Mouse (Mus musculus) forebrain, postnatal 0 days (tissue): ENCODE measurements around the gene Nr2f1. TPM values are rescaled to one million over a fixed set of nuclear protein-coding genes. Genes with fewer than 3 reads are reported as not detected.
"Not testable (repeated sequence)": the region's sequence is repeated elsewhere in the genome, so short reads cannot be mapped to it uniquely, and the experiment has no call there.

Experiments
- ATAC-seq: fragments of 200-750 bp; cut with Nextera tagmentation; 2 replicates; pipeline ENCODE4 v1.8.0; 2017; ENCODE audit warnings: mild to moderate bottlenecking, moderate library complexity
- DNase-seq: peaks from one replicate; pipeline ENCODE4 v3.0.0-alpha.2; 2015
- H3K27ac ChIP-seq: fragments of 300-500 bp; sonication (generic); 2 replicates; pipeline ENCODE4 v1.5.1; 2014; ENCODE audit warnings: low read depth, mild to moderate bottlenecking, antibody characterized with exemption, low read length, moderate library complexity, mixed read lengths
- H3K27me3 ChIP-seq: fragments of 300-500 bp; sonication (generic); 2 replicates; pipeline ENCODE4 v1.6.1; 2014; ENCODE audit warnings: mild to moderate bottlenecking, low read length, mixed read lengths; ENCODE audit not compliant: insufficient read depth
- H3K36me3 ChIP-seq: fragments of 300-500 bp; sonication (generic); 2 replicates; pipeline ENCODE4 v1.6.1; 2014; ENCODE audit warnings: mild to moderate bottlenecking, moderate library complexity; ENCODE audit not compliant: insufficient read depth
- H3K4me1 ChIP-seq: fragments of 300-500 bp; sonication (generic); 2 replicates; pipeline ENCODE4 v1.6.1; 2014; ENCODE audit warnings: antibody characterized with exemption; ENCODE audit not compliant: insufficient read depth
- H3K4me2 ChIP-seq: fragments of 300-500 bp; sonication (generic); 2 replicates; pipeline ENCODE4 v1.6.1; 2014; ENCODE audit warnings: low read depth, mild to moderate bottlenecking, moderate library complexity
- H3K4me3 ChIP-seq: fragments of 300-500 bp; sonication (generic); 2 replicates; pipeline ENCODE4 v1.5.1; 2014; ENCODE audit warnings: low read depth, low read length, mixed read lengths
- H3K9ac ChIP-seq: fragments of 300-500 bp; sonication (generic); 2 replicates; pipeline ENCODE4 v1.6.1; 2014; ENCODE audit warnings: mild to moderate bottlenecking
- H3K9me3 ChIP-seq: fragments of 300-500 bp; sonication (generic); 2 replicates; pipeline ENCODE4 v1.6.1; 2016; ENCODE audit warnings: low read length
- CTCF ChIP-seq: sonication (generic); IDR thresholded peaks from 2 replicates; pipeline ENCODE4 v1.5.1; 2016; ENCODE audit warnings: antibody characterized with exemption, control low read depth, low read depth
- WGBS: fragments of 180-500 bp; shearing (Covaris S2); extraction: QIAGEN DNeasy Blood & Tissue Kit; methylation state at CpG from one replicate; pipeline ENCODE4 v1.1.7; 2014; 5-methylcytosine and 5-hydroxymethylcytosine counted together
- polyA plus RNA-seq: library from polyadenylated mRNA; unstranded; fragments of >200 nt; fragmentation: Nextera tagmentation; extraction: Ambion mirVana; gene quantifications from 2 replicates; pipeline ENCODE4 v1.2.1, GENCODE M21; 2015
- total RNA-seq: library from RNA; depleted of rRNA; stranded (reverse); fragments of >200 nt; gene quantifications from 2 replicates; pipeline ENCODE4 v1.2.3, GENCODE M21; 2014; rRNA removed

Gene Nr2f1
- 161 and 250 TPM in 2 replicates for total RNA-seq
- 72.9 and 89.1 TPM in 2 replicates for polyA plus RNA-seq

DNA sequence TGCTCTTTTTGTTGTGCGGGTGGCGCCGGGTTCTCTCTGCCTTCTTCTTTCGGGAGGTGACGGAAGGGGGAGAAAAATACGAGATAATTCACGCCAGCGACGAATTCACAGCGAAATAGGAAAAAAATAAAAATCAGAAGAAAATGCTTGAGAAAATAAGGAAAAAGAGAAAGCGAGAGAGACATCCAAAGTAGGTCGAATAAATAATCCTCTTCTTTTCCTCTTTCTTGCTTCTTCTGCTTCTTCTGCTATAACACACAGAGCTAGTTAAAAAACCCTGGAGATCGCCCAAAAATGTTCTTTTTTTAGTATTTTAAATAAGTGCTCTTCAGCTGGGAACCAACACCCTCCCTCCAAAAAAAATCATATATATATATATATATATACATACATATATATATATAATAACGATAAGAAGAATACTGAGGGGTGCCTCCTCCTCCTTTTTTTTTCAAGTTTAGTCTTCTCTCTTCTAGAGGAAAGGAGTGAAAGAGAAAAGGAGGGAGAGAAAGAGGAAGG, at the start of gene Nr2f1:
TSS of gene Nr2f1 (minus strand) at position 116 of the 519 bp plus-strand sequence.
- TF ChIP-seq CTCF = no peak
- no peaks in the 10 kb centered on the region for H3K9me3 ChIP-seq
- peaks cover 8% of the 10 kb centered on the region for H3K36me3 ChIP-seq
- H3K9ac ChIP-seq = peak within 1 kb of the TSS; percentile 91
- no peaks in the 10 kb centered on the region for H3K27me3 ChIP-seq
- H3K4me1 ChIP-seq = no peaks in the 10 kb centered on the region
- peak within 1 kb of the TSS; percentile 99 for H3K27ac ChIP-seq
- DNase-seq (peak; percentile 61), ATAC-seq (no peak)
- under 1% methylated on average over 14 of the region's 14 CpGs for WGBS
- H3K4me3 ChIP-seq = peak within 1 kb of the TSS; percentile 79
- peak within 1 kb of the TSS; percentile 69 for H3K4me2 ChIP-seq

DNA sequence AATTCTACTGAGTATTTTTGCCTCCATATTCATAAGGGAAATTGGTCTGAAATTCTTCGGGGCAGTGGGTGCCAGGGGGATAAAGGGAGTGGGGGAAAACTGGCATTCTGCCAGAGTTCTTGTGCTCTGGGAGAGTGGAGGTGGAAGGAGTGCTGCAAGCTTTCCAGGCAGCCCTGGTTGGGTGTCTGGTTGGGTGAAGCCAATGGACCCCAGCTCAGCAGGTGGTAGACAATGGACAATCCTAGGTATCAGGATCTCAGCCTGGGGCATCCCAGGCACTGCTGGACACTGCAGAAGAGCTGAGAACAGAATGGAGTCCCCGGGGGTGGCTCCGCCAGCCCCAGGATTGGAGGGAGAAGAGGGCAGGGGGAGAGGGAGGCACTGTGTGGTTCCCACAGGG, 22.1 kb upstream of the Nr2f1 start:
- no peaks in the 10 kb centered on the region for H3K27me3 ChIP-seq
- TF ChIP-seq CTCF = no peak
- H3K27ac ChIP-seq = no peak overlapping the region
- DNase-seq = no peak
- no peak overlapping the region for H3K9ac ChIP-seq
- peaks cover 4% of the 10 kb centered on the region; the same call in 1 of the 2 replicates for H3K9me3 ChIP-seq
- no peaks in the 10 kb centered on the region for H3K4me1 ChIP-seq
- no peak overlapping the region for H3K4me3 ChIP-seq
- WGBS = 85% methylated on average over 3 of the region's 3 CpGs
- H3K36me3 ChIP-seq = no peaks in the 10 kb centered on the region
- ATAC-seq = no peak
- H3K4me2 ChIP-seq = no peak overlapping the region

DNA sequence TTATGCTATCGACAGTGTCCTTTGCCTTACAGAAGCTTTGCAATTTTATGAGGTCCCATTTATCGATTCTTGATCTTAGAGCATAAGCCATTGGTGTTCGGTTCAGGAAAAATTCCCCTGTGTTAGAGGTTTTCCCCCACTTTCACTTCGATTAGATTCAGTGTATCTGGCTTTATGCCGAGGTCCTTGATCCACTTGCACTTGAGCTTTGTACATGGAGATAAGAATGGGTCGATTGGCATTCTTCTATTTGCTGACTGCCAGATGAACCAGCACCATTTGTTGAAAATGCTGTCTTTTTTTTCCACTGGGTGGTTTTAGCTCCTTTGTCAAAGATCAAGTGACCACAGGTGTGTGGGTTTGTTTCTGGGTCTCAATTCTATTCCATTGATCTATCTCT, 20.7 kb upstream of the Nr2f1 start:
- H3K4me1 ChIP-seq, H3K27ac ChIP-seq, DNase-seq, H3K4me2 ChIP-seq, H3K9ac ChIP-seq, H3K9me3 ChIP-seq, H3K27me3 ChIP-seq, ATAC-seq, H3K36me3 ChIP-seq, H3K4me3 ChIP-seq: not testable (repeated sequence)
- whole genome bisulfite sequencing = 95% methylated on average over 6 of the region's 6 CpGs

DNA sequence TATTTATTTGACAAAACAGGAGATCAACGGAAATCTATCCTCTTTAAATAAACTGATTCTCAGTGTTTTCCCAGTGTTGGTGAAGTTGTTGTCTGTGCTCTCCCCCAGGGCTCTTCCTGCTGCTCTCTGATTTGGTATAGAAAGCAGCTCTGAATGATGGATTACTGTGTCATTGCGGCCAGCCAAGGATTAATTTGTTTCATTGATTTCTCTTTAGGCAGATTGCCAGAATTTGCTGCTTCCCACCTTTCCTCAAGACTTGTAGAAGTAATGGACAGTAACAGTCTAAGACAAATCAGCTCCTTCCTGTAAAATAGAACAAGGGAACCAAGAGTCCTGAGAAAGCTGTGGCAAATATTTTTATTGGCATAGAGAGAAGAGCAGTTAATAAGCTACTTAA, 15.7 kb upstream of the Nr2f1 start:
- Histone ChIP-seq H3K4me1 (peaks cover 15% of the 10 kb centered on the region), H3K9ac (no peak overlapping the region), H3K27ac (no peak overlapping the region), H3K4me3 (no peak overlapping the region), H3K36me3 (no peaks in the 10 kb centered on the region), H3K4me2 (no peak overlapping the region), H3K27me3 (no peaks in the 10 kb centered on the region), H3K9me3 (no peaks in the 10 kb centered on the region)
- no peak for TF ChIP-seq CTCF
- WGBS = 30% methylated on average over 2 of the region's 2 CpGs
- peak; percentile 9 for DNase-seq
- ATAC-seq = no peak

DNA sequence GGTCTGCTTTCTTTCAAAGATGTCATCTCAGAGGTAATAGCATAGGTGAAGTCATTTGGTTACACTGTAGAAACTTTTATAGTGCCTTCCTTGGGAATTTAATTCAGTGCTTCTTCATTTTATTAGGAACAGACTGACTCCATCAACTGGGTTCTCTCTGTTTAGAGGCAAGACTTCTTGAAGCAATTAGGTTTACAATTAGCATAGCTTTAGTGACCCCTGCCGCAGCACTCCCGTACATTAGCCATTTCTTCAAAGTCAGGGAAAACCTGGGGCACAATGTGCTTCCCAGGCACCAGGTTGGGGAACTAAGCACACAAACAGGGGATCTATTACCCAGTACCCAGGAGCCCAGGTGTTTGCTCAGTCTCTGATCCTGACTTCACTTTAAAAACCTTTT, 13.6 kb upstream of the Nr2f1 start:
- Histone ChIP-seq H3K4me3 (no peak overlapping the region), H3K9me3 (no peaks in the 10 kb centered on the region), H3K27me3 (no peaks in the 10 kb centered on the region), H3K27ac (no peak overlapping the region), H3K4me1 (peaks cover 26% of the 10 kb centered on the region), H3K4me2 (no peak overlapping the region), H3K9ac (no peak overlapping the region), H3K36me3 (no peaks in the 10 kb centered on the region)
- 37% methylated on average over 2 of the region's 2 CpGs for WGBS
- ATAC-seq (no peak), DNase-seq (no peak)
- no peak for TF ChIP-seq CTCF

DNA sequence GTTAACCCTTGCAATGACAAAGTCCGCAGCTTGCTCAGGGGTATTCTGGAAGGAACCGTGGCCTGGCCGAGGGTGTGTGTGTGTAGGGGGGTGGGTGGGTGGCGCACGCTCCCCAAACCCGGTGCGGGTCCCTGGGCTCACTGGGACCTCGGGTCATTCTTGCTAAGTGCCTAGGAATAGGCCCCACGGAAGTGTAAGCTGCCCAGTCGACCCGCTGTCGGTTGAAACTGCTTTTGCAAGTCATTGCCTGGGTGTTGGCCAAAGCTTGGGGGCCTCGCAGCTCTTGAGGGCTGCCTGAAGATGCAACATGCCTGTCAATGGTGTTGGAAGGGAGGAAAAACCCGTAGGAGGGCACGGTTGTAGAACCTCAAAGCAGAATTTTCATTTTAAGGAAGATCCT, 12.6 kb upstream of the Nr2f1 start:
- Histone ChIP-seq H3K9ac (no peak overlapping the region), H3K4me2 (peak overlapping the region; percentile 87; the same call in 1 of the 2 replicates), H3K27ac (no peak overlapping the region), H3K4me3 (no peak overlapping the region), H3K4me1 (peaks cover 29% of the 10 kb centered on the region), H3K9me3 (no peaks in the 10 kb centered on the region), H3K36me3 (no peaks in the 10 kb centered on the region), H3K27me3 (no peaks in the 10 kb centered on the region)
- ATAC-seq (no peak), DNase-seq (peak; percentile 21)
- WGBS = 37% methylated on average over 15 of the region's 15 CpGs
- no peak for TF ChIP-seq CTCF

DNA sequence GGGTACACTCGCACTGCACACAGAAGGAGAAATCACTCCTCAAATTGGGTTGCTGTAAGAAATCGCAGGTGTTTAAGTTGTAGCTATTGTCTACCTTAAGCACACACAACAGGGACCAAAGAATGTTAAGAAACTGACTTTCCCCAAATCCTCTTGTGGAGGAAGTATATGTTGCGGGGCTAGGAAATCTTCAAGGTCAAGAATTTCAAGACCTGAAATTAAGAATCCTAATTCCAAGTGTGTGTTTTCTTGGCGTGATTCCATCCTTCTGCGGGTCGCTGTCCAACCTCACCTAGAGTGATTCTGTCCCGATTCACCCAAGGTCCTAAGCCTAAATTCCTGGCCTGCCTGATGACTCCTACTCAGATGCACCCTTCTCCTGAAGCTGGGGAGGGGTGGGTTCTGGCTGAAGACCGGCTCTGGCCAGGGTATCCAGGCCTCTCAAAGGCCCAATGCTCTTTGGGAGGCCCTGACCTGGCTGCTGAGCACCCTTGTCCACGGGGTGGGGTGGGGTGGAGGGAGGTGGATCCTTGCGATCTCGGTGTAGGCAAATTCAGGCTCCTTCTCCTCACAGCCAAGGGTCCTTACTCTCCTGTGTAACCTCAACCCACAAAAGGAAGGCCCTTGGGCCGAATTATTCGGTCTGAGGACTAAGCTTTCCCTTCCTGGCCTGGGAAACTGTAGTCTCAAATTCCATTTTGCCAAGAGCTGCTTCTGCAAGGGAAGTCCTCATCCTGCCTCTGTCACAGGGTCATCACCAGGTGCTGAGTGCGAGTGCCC, 11.9 kb upstream of the Nr2f1 start:
- ATAC-seq = no peak
- no peaks in the 10 kb centered on the region for H3K27me3 ChIP-seq
- peak overlapping the region; percentile 87 for H3K4me2 ChIP-seq
- peaks cover 32% of the 10 kb centered on the region for H3K4me1 ChIP-seq
- TF ChIP-seq CTCF = no peak
- H3K9me3 ChIP-seq = no peaks in the 10 kb centered on the region
- no peaks in the 10 kb centered on the region for H3K36me3 ChIP-seq
- peak overlapping the region; percentile 56; the same call in 1 of the 2 replicates for H3K9ac ChIP-seq
- H3K4me3 ChIP-seq = peak overlapping the region; percentile 35; the same call in 1 of the 2 replicates
- peak; percentile 3 for DNase-seq
- H3K27ac ChIP-seq = peak overlapping the region; percentile 81
- WGBS = 31% methylated on average over 14 of the region's 14 CpGs
